ENCODE assay signal across 8 mouse cellular contexts in the genomic region with DNA sequence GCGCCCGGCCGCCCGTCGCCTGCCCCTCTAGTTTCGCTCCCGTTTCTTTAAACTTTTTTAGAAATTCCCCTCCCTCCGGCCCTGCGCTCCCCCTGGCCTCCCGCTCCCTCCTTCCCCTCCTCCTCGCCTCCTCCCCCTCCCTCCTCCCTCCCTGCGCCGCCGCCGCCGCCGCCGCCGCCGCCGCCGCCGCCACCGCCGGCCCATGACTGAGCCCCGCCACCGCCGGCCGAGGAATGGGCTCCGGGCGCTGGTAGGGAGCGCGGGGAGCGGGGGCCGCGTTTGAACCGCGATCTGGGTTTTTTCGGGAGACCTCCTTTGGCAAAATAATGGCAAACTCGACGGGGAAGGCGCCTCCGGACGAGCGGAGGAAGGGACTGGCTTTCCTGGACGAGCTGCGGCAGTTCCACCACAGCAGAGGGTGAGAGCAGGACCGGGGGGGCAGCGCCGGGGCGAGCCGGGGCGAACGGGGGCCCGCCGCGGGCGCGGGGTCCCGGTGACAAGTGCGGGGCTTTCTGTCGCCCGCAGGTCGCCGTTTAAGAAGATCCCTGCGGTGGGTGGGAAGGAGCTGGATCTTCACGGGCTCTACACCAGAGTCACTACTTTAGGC. TPM values are rescaled to one million over a fixed set of nuclear protein-coding genes. Genes with fewer than 3 reads are reported as not detected.
DNase-seq lines count a peak whose midpoint lies in the region; ATAC-seq and TF ChIP-seq lines count a peak whose summit lies in the region.

Gene Arid2, plus strand, starts transcription at position 150 of the 607 bp plus-strand sequence.

- under 1% methylated on average over 46 of the region's 67 CpGs for WGBS in forebrain, embryonic 12.5 days
- WGBS in heart, postnatal 0 days, result under 1% methylated on average over 38 of the region's 67 CpGs
- WGBS in lung, adult 2 months, result 1% methylated on average over 50 of the region's 67 CpGs
- under 1% methylated on average over 42 of the region's 67 CpGs for WGBS in neural tube, embryonic 15.5 days

- no peaks in the 10 kb centered on the region for H3K36me3 ChIP-seq in forebrain, embryonic 12.5 days (replicated peaks)
- no peaks in the 10 kb centered on the region; the same call in 1 of the 2 replicates for H3K36me3 ChIP-seq in heart, postnatal 0 days (replicated peaks; ENCODE audit: control insufficient read depth, insufficient read depth, low read length)
- no peaks in the 10 kb centered on the region for H3K36me3 ChIP-seq in neural tube, embryonic 15.5 days

- H3K4me3 ChIP-seq in forebrain, embryonic 12.5 days (replicated peaks), result peak within 1 kb of the TSS; percentile 92
- H3K4me3 ChIP-seq in heart, postnatal 0 days (ENCODE audit: low read depth, low read length), result peak within 1 kb of the TSS; percentile 93
- peak within 1 kb of the TSS; percentile 92 for H3K4me3 ChIP-seq in lung, adult 2 months (replicated peaks; ENCODE audit: extremely low read depth, low read depth, low read length)
- peak within 1 kb of the TSS; percentile 73 for H3K4me3 ChIP-seq in neural tube, embryonic 15.5 days (replicated peaks)

- no peaks in the 10 kb centered on the region for H3K9me3 ChIP-seq in forebrain, embryonic 12.5 days
- H3K9me3 ChIP-seq in heart, postnatal 0 days (replicated peaks; ENCODE audit: control insufficient read depth, low read length), result no peaks in the 10 kb centered on the region
- no peaks in the 10 kb centered on the region for H3K9me3 ChIP-seq in neural tube, embryonic 15.5 days (replicated peaks)

- H3K4me1 ChIP-seq in forebrain, embryonic 12.5 days, result peaks cover 26% of the 10 kb centered on the region
- H3K4me1 ChIP-seq in heart, postnatal 0 days (ENCODE audit: control insufficient read depth, insufficient read depth), result peaks cover 3% of the 10 kb centered on the region; the same call in 1 of the 2 replicates
- peaks cover 14% of the 10 kb centered on the region for H3K4me1 ChIP-seq in lung, adult 2 months (ENCODE audit: control insufficient read depth, insufficient read depth, low read length)
- H3K4me1 ChIP-seq in neural tube, embryonic 15.5 days, result peaks cover 34% of the 10 kb centered on the region

- TF ChIP-seq POLR2A in brain, embryonic 14.5 days (IDR thresholded peaks at IDR 0.05; ENCODE audit: borderline replicate concordance, extremely low read depth, insufficient read depth, insufficient read length, poor library complexity, severe bottlenecking), result peak; percentile 31
- TF ChIP-seq POLR2A in lung, adult 2 months (IDR thresholded peaks at IDR 0.05; ENCODE audit: borderline replicate concordance, extremely low read depth, low read depth, low read length), result peak; percentile 37; the same call in 1 of the 2 replicates

- no peak for ATAC-seq in CD4-positive, CD25-positive, alpha-beta regulatory T cell, adult 4 months
- peak; percentile 13 for ATAC-seq in forebrain, embryonic 12.5 days (ENCODE audit: low FRiP score)
- ATAC-seq in heart, postnatal 0 days (ENCODE audit: insufficient read depth, low read depth), result peak; percentile 45
- peak; percentile 22 for ATAC-seq in neural tube, embryonic 15.5 days (ENCODE audit: low FRiP score)

- no peaks in the 10 kb centered on the region for H3K27me3 ChIP-seq in forebrain, embryonic 12.5 days
- H3K27me3 ChIP-seq in heart, postnatal 0 days (ENCODE audit: control insufficient read depth, insufficient read depth, low read length), result no peaks in the 10 kb centered on the region
- no peaks in the 10 kb centered on the region for H3K27me3 ChIP-seq in neural tube, embryonic 15.5 days (replicated peaks)

- peak within 1 kb of the TSS; percentile 99 for H3K9ac ChIP-seq in forebrain, embryonic 12.5 days
- peak within 1 kb of the TSS; percentile 97 for H3K9ac ChIP-seq in heart, postnatal 0 days (replicated peaks; ENCODE audit: low read depth, low read length)
- peak within 1 kb of the TSS; percentile 97 for H3K9ac ChIP-seq in neural tube, embryonic 15.5 days (replicated peaks)

- peak within 1 kb of the TSS; percentile 84 for H3K4me2 ChIP-seq in forebrain, embryonic 12.5 days
- H3K4me2 ChIP-seq in heart, postnatal 0 days (ENCODE audit: low read depth, low read length), result peak within 1 kb of the TSS; percentile 73
- H3K4me2 ChIP-seq in neural tube, embryonic 15.5 days, result peak within 1 kb of the TSS; percentile 85

- peak; percentile 79 for DNase-seq in brain, embryonic 14.5 days (ENCODE audit: low read depth)
- DNase-seq in heart, postnatal 0 days (ENCODE audit: low spot score), result peak; percentile 66
- DNase-seq in kidney, postnatal 36 days, result peak; percentile 56 to 81
- DNase-seq in lung, adult 2 months, result peak; percentile 83
- DNase-seq in thymus, postnatal 0 days (ENCODE audit: low spot score), result peak; percentile 64

- TF ChIP-seq CTCF in brain, embryonic 14.5 days (IDR thresholded peaks at IDR 0.05; ENCODE audit: borderline replicate concordance, extremely low read depth, insufficient read depth, insufficient read length), result no peak
- TF ChIP-seq CTCF in heart, postnatal 0 days (IDR thresholded peaks at IDR 0.05; ENCODE audit: low read depth), result no peak
- TF ChIP-seq CTCF in lung, adult 2 months (IDR thresholded peaks at IDR 0.05; ENCODE audit: insufficient read depth, low read length), result no peak

- TF ChIP-seq EP300 in heart, postnatal 0 days (IDR thresholded peaks at IDR 0.05; ENCODE audit: low read depth), result 0 out of 2 replicates have a peak, but pooled peaks have one; percentile 20

- H3K27ac ChIP-seq in forebrain, embryonic 12.5 days, result peak within 1 kb of the TSS; percentile 100
- peak within 1 kb of the TSS; percentile 100 for H3K27ac ChIP-seq in heart, postnatal 0 days (ENCODE audit: low read depth)
- peak within 1 kb of the TSS; percentile 100 for H3K27ac ChIP-seq in neural tube, embryonic 15.5 days (replicated peaks)

RNA-seq across cellular contexts. Expression of gene Arid2, which starts in this region (rescaled TPM):
- 10 to 100 TPM; 17.9 to 21.0 TPM for polyA plus RNA-seq in CD4-positive, CD25-positive, alpha-beta regulatory T cell, adult 4 months (2017; shearing (Covaris generic))
- polyA plus RNA-seq in brain, embryonic 14.5 days (2012; rRNA removed), result 34.8 and 44.2 TPM in 2 replicates
- polyA plus RNA-seq in forebrain, embryonic 12.5 days (2016; fragmentation: Nextera tagmentation; extraction: Ambion mirVana), result 38.7 and 41.7 TPM in 2 replicates
- total RNA-seq in heart, postnatal 0 days (2014; rRNA removed; ENCODE audit: low replicate concordance), result 28.4 and 39.8 TPM in 2 replicates
- polyA plus RNA-seq in heart, postnatal 0 days (2015; fragmentation: Nextera tagmentation; extraction: Ambion mirVana), result 8.2 and 8.7 TPM in 2 replicates
- 17.4 and 17.5 TPM in 2 replicates for polyA plus RNA-seq in lung, adult 2 months (2012; rRNA removed)
- polyA plus RNA-seq in neural tube, embryonic 15.5 days (2015; fragmentation: Nextera tagmentation; extraction: Ambion mirVana), result 15.9 and 18.1 TPM in 2 replicates
- 28.5 and 34.9 TPM in 2 replicates for polyA plus RNA-seq in thymus, postnatal 0 days (2015; fragmentation: Nextera tagmentation; extraction: Ambion mirVana)
